Mouse (Mus musculus) effector memory CD4-positive, alpha-beta T cell, adult 7 months (primary cell): ENCODE results near the gene Csn1s2a. TPM values are rescaled to one million over a fixed set of nuclear protein-coding genes. Genes with fewer than 3 reads are reported as not detected.

Experiments used
- polyA plus RNA-seq: library from polyadenylated mRNA; unstranded; fragments of 100-300 nt; shearing (Covaris generic); gene quantifications from one replicate; pipeline ENCODE4 v1.2.1, GENCODE M21; 2017

Csn1s2a gene
- polyA plus RNA-seq, result not detected

GRCm38 (mm10) chr5:87774267-87774666, at the start of gene Csn1s2a:
Csn1s2a (plus strand) TSS chr5:87774567.

GRCm38 (mm10) chr5:87807782-87808181, 33.4 kb downstream of the Csn1s2a start, which contains the start of gene Csn1s2b:
Csn1s2b (plus strand) TSS chr5:87808082.

GRCm38 (mm10) chr5:87825386-87825785, 51.0 kb downstream of the Csn1s2a start, which contains the start of gene Prr27:
Prr27 (plus strand) TSS chr5:87825686.

Other genes with a start within 250 kb of the Csn1s2a start
- gene Sult1b1, start 236.4 kb upstream of the Csn1s2a start, polyA plus RNA-seq, result not detected
- gene Sult1d1, start 205.5 kb upstream of the Csn1s2a start, polyA plus RNA-seq, result not detected
- gene Sult1e1, start 183.0 kb upstream of the Csn1s2a start, polyA plus RNA-seq, result not detected
- 0.68 TPM for gene Csn1s1, start 108.4 kb upstream of the Csn1s2a start, polyA plus RNA-seq
- not detected for gene Csn2, start 74.9 kb upstream of the Csn1s2a start, polyA plus RNA-seq
- gene Csn1s2b, start 33.5 kb downstream of the Csn1s2a start, polyA plus RNA-seq, result not detected
- gene Prr27, start 51.1 kb downstream of the Csn1s2a start, polyA plus RNA-seq, result not detected
- gene Odam, start 110.5 kb downstream of the Csn1s2a start, polyA plus RNA-seq, result not detected
- not detected for gene Csn3, start 151.0 kb downstream of the Csn1s2a start, polyA plus RNA-seq
- not detected for gene 2310003L06Rik, start 194.9 kb downstream of the Csn1s2a start, polyA plus RNA-seq
- gene Gm28434, start 194.9 kb downstream of the Csn1s2a start, polyA plus RNA-seq, result not detected
- not detected for gene Cabs1, start 204.9 kb downstream of the Csn1s2a start, polyA plus RNA-seq
- not detected for gene Smr3a, start 228.0 kb downstream of the Csn1s2a start, polyA plus RNA-seq